Mouse (Mus musculus) left cerebral cortex, postnatal 36 days (tissue): ENCODE results near the gene Boc. TPM values are rescaled to one million over a fixed set of nuclear protein-coding genes. Genes with fewer than 3 reads are reported as not detected.

ENCODE experiments used
- DNase-seq, 2 experiments: peaks; one replicate each; pipeline ENCODE4 v3.0.0; 2021 to 2022; ENCODE audit warnings: low spot score in 2 of 2, mixed read lengths in 1 of 2
- intact Hi-C: fragments of 180-260 bp; cut with DNase I; formaldehyde crosslinking; loops from one replicate; pipeline ENCODE4 v1.15.1; 2025
- total RNA-seq, 2 experiments: library from RNA; stranded (reverse); gene quantifications; 2 replicates each; pipeline ENCODE4 v1.2.3; 2021

The Boc gene
- total RNA-seq, 2 experiments from 2014 or later: 18.8 to 20.5 TPM

GRCm38 (mm10) chr16:44531239-44531797 lies 27.4 kb downstream of the Boc start:
- intact Hi-C loops: no loop called here

GRCm38 (mm10) chr16:44530829-44531228 lies 27.9 kb downstream of the Boc start:
- intact Hi-C loops: no loop called here
- DNase-seq: peak in 1 of 2 experiments; percentile 32

More at GRCm38 (mm10) chr16:44531239-44531797, 27.4 kb downstream of the Boc start:
- DNase-seq: peak in 1 of 2 experiments; percentile 3

GRCm38 (mm10) chr16:44530191-44530590 lies 28.5 kb downstream of the Boc start:
- intact Hi-C loops: no loop called here

GRCm38 (mm10) chr16:44529691-44530090 lies 29.0 kb downstream of the Boc start:
- intact Hi-C loops: no loop called here
- DNase-seq: no peak

More at GRCm38 (mm10) chr16:44530191-44530590, 28.5 kb downstream of the Boc start:
- DNase-seq: no peak

- intact Hi-C loops: no loop called here
- DNase-seq: no peak
Observed at GRCm38 (mm10) chr16:44528955-44529354, 29.7 kb downstream of the Boc start.

- intact Hi-C loops: no loop called here
- no peak for DNase-seq
Observed at GRCm38 (mm10) chr16:44527218-44527905, 31.3 kb downstream of the Boc start.

- intact Hi-C loops: no loop called here
- no peak for DNase-seq
Observed at GRCm38 (mm10) chr16:44526689-44527088, 32.0 kb downstream of the Boc start.

GRCm38 (mm10) chr16:44526044-44526443 lies 32.7 kb downstream of the Boc start:
- intact Hi-C loops: no loop called here
- no peak for DNase-seq

GRCm38 (mm10) chr16:44523595-44523994 lies 35.1 kb downstream of the Boc start:
- DNase-seq: no peak
- intact Hi-C loops: no loop called here

- no peak for DNase-seq
- intact Hi-C loops: no loop called here
Observed at GRCm38 (mm10) chr16:44516498-44516897, 42.2 kb downstream of the Boc start.

GRCm38 (mm10) chr16:44510521-44511213 lies 48.0 kb downstream of the Boc start:
- DNase-seq: no peak
- intact Hi-C loops: no loop called here

GRCm38 (mm10) chr16:44509458-44510344 lies 49.0 kb downstream of the Boc start:
- intact Hi-C loops: no loop called here

GRCm38 (mm10) chr16:44508772-44509171 lies 49.9 kb downstream of the Boc start:
- DNase-seq: peak in 1 of 2 experiments; percentile 58
- intact Hi-C loops: no loop called here

More at GRCm38 (mm10) chr16:44509458-44510344, 49.0 kb downstream of the Boc start:
- no peak for DNase-seq

GRCm38 (mm10) chr16:44508025-44508424 lies 50.7 kb downstream of the Boc start:
- no peak for DNase-seq

GRCm38 (mm10) chr16:44507027-44507929 lies 51.4 kb downstream of the Boc start:
- intact Hi-C loops: no loop called here
- no peak for DNase-seq

More at GRCm38 (mm10) chr16:44508025-44508424, 50.7 kb downstream of the Boc start:
- intact Hi-C loops: no loop called here

GRCm38 (mm10) chr16:44505243-44505642 lies 53.5 kb downstream of the Boc start:
- intact Hi-C loops: no loop called here
- DNase-seq: no peak

GRCm38 (mm10) chr16:44502895-44503575 lies 55.7 kb downstream of the Boc start:
- intact Hi-C loops: no loop called here
- no peak for DNase-seq

- intact Hi-C loops: no loop called here
Observed at GRCm38 (mm10) chr16:44502325-44502724, 56.4 kb downstream of the Boc start.

More at GRCm38 (mm10) chr16:44502325-44502724, 56.4 kb downstream of the Boc start:
- DNase-seq: no peak
